Mouse (Mus musculus) embryonic facial prominence, embryonic 15.5 days (tissue): ENCODE measurements around the gene Plxna4. TPM values are rescaled to one million over a fixed set of nuclear protein-coding genes. Genes with fewer than 3 reads are reported as not detected.

Experiments
- ATAC-seq: fragments of 200-750 bp; cut with Nextera tagmentation; 2 replicates; pipeline ENCODE4 v1.8.0; 2017; ENCODE audit warnings: low read depth, moderate TSS enrichment; ENCODE audit not compliant: insufficient number of reproducible peaks, low FRiP score, low TSS enrichment
- H3K27ac ChIP-seq: fragments of 300-500 bp; sonication (generic); replicated peaks from 2 replicates; pipeline ENCODE4 v1.5.1; 2015; ENCODE audit warnings: mild to moderate bottlenecking, inconsistent platforms
- H3K27me3 ChIP-seq: fragments of 300-500 bp; sonication (generic); 2 replicates; pipeline ENCODE4 v1.6.1; 2015; ENCODE audit warnings: inconsistent platforms
- H3K36me3 ChIP-seq: fragments of 300-500 bp; sonication (generic); 2 replicates; pipeline ENCODE4 v1.6.1; 2015; ENCODE audit warnings: mild to moderate bottlenecking, inconsistent platforms
- H3K4me1 ChIP-seq: fragments of 300-500 bp; sonication (generic); 2 replicates; pipeline ENCODE4 v1.6.1; 2015; ENCODE audit warnings: inconsistent platforms
- H3K4me2 ChIP-seq: fragments of 300-500 bp; sonication (generic); replicated peaks from 2 replicates; pipeline ENCODE4 v1.6.1; 2015; ENCODE audit warnings: mild to moderate bottlenecking, inconsistent platforms
- H3K4me3 ChIP-seq: fragments of 300-500 bp; sonication (generic); replicated peaks from 2 replicates; pipeline ENCODE4 v1.5.1; 2015; ENCODE audit warnings: mild to moderate bottlenecking, inconsistent platforms
- H3K9ac ChIP-seq: fragments of 300-500 bp; sonication (generic); 2 replicates; pipeline ENCODE4 v1.6.1; 2015; ENCODE audit warnings: inconsistent platforms
- H3K9me3 ChIP-seq: fragments of 300-500 bp; sonication (generic); replicated peaks from 2 replicates; pipeline ENCODE4 v1.6.1; 2016; ENCODE audit warnings: inconsistent platforms
- WGBS: fragments of 180-500 bp; shearing (Covaris S2); methylation state at CpG from one replicate; pipeline ENCODE4 v1.1.7; 2015; 5-methylcytosine and 5-hydroxymethylcytosine counted together
- polyA plus RNA-seq: library from polyadenylated mRNA; unstranded; fragments of >200 nt; fragmentation: Nextera tagmentation; extraction: Ambion mirVana; gene quantifications from 2 replicates; pipeline ENCODE4 v1.2.1, GENCODE M21; 2015

Plxna4 gene
- polyA plus RNA-seq, 1 experiment from 2014 or later: 2.6 TPM

GRCm38 (mm10) chr6:32109207-32109606 lies 478.8 kb downstream of the Plxna4 start:
- no peaks in the 10 kb centered on the region for H3K36me3 ChIP-seq
- no peak for ATAC-seq
- H3K9ac ChIP-seq: no peak overlapping the region
- H3K4me2 ChIP-seq: no peak overlapping the region
- no peaks in the 10 kb centered on the region for H3K27me3 ChIP-seq
- 60% methylated on average over 2 of the region's 2 CpGs for WGBS
- no peaks in the 10 kb centered on the region for H3K9me3 ChIP-seq
- no peaks in the 10 kb centered on the region for H3K4me1 ChIP-seq
- H3K4me3 ChIP-seq: no peak overlapping the region
- no peak overlapping the region for H3K27ac ChIP-seq

DNA sequence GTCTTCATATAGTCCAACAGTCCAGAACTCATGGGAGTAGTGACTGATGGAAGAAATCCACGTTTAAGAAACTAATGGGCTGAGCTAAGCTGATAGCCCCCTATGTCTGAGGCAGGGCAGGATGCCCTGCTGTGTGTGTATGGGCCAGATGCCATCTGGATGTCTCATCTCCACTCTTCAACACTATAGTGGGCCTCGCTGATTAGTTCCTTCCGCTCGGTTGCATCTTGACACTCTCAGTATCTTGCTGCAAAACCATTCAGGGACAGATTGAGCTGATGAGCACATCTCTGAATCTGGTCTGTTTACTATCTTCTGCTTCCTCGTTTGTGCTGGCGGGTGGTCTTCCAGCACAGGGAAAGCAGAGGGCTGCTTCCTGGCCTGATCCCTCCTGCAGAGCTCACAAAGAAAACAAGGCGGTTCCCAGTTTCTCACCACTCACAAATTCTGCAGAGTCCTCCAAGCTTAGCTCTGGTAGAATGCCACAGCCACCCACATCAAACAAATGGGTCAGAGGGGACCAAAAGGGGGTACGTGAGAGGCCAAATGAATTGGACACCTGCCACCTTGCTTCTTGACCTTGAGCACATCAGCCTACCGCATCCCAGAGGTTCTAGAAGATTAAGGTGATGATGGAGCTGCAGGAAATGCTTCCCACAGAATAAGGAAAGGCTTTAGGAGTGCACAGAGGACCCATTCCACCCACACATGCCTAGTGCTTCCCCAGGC lies 482.3 kb downstream of the Plxna4 start:
- no peaks in the 10 kb centered on the region for H3K36me3 ChIP-seq
- no peak for ATAC-seq
- H3K9ac ChIP-seq: no peak overlapping the region
- no peak overlapping the region for H3K4me2 ChIP-seq
- no peak overlapping the region for H3K27ac ChIP-seq
- H3K4me1 ChIP-seq: no peaks in the 10 kb centered on the region
- WGBS: 54% methylated on average over 9 of the region's 9 CpGs
- H3K9me3 ChIP-seq: no peaks in the 10 kb centered on the region
- no peaks in the 10 kb centered on the region for H3K27me3 ChIP-seq
- H3K4me3 ChIP-seq: no peak overlapping the region
